ENCODE assay signal across 8 mouse cellular contexts in the genomic region with DNA sequence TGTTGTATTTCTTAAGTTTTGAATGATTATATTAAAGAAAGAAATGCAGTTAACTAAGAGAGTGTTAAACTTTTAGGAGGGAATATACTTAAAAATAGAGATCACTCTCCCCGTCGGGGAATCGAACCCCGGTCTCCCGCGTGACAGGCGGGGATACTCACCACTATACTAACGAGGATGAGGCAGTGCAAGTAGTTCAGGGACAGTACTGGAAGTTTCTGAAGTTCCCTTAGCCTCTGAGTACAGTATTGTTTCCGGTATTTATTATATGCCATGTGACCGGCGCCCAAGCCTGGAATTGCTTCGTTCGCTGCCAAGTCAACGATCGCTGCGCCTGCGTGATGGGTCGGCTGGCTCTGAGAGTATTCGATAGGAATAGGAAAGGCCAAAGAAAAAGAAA. TPM values are rescaled to one million over a fixed set of nuclear protein-coding genes. Genes with fewer than 3 reads are reported as not detected.
DNase-seq lines count a peak whose midpoint lies in the region; ATAC-seq and TF ChIP-seq lines count a peak whose summit lies in the region.

No protein-coding gene starts in this region.

- TF ChIP-seq POLR2A in myocyte (IDR thresholded peaks at IDR 0.05; ENCODE audit: insufficient read length, low read depth): no peak

- H3K4me1 ChIP-seq in heart, embryonic 14.5 days (ENCODE audit: control insufficient read depth in 2 of 2, insufficient read depth in 2 of 2, low read length in 2 of 2): peaks cover 0 to 2% of the 10 kb centered on the region in 2 experiments; a peak in 1 of 4 replicates
- H3K4me1 ChIP-seq in liver, embryonic 11.5 days (replicated peaks; ENCODE audit: control insufficient read depth, insufficient read depth, low read length): peaks cover 10% of the 10 kb centered on the region; the same call in 1 of the 2 replicates

- no peaks in the 10 kb centered on the region for H3K9me3 ChIP-seq in heart, embryonic 14.5 days (ENCODE audit: control insufficient read depth, low read length)
- no peaks in the 10 kb centered on the region for H3K9me3 ChIP-seq in liver, embryonic 11.5 days (ENCODE audit: control insufficient read depth, low read length)

- DNase-seq in c-Kit-negative CD71-positive TER-119-positive erythroid progenitor cells, embryonic 14.5 days (ENCODE audit: low read depth, low spot score): peak; percentile 83
- peak; percentile 89 for DNase-seq in fibroblast of lung, adult 2 months (ENCODE audit: low read depth)
- DNase-seq in kidney, postnatal 10 days: peak; percentile 90
- DNase-seq in liver, embryonic 11.5 days (ENCODE audit: low spot score): peak; percentile 92
- DNase-seq in spleen, postnatal 4 days (ENCODE audit: low spot score in 2 of 2): peak; percentile 86 to 92

- H3K36me3 ChIP-seq in heart, embryonic 14.5 days (ENCODE audit: control insufficient read depth, insufficient read depth, low read length): no peaks in the 10 kb centered on the region
- no peaks in the 10 kb centered on the region for H3K36me3 ChIP-seq in liver, embryonic 11.5 days (ENCODE audit: control insufficient read depth, insufficient read depth, low read length)
- no peaks in the 10 kb centered on the region for H3K36me3 ChIP-seq in myocyte (ENCODE audit: control insufficient read depth, insufficient read depth)

- H3K4me2 ChIP-seq in heart, embryonic 14.5 days (ENCODE audit: low read length): peak overlapping the region; percentile 75
- H3K4me2 ChIP-seq in liver, embryonic 11.5 days: peak overlapping the region; percentile 88
- H3K4me2 ChIP-seq in myocyte (ENCODE audit: low read depth): peak overlapping the region; percentile 72

- 1% methylated on average over 19 of the region's 19 CpGs for WGBS in heart, embryonic 14.5 days
- under 1% methylated on average over 19 of the region's 19 CpGs for WGBS in liver, embryonic 11.5 days

- H3K27ac ChIP-seq in heart, embryonic 14.5 days (replicated peaks in 1 of 2; ENCODE audit: control insufficient read depth in 1 of 2, insufficient read depth in 1 of 2, low read depth in 2 of 2, low read length in 2 of 2): peak overlapping the region; percentile 9 to 53; a peak in 2 of 4 replicates
- H3K27ac ChIP-seq in liver, embryonic 11.5 days (ENCODE audit: low read depth, low read length): no peak overlapping the region

- ATAC-seq in CD4-positive, CD25-positive, alpha-beta regulatory T cell, adult 4 months: peak; percentile 77
- peak; percentile 64 for ATAC-seq in heart, embryonic 14.5 days (ENCODE audit: insufficient number of reproducible peaks, insufficient read depth, low FRiP score, low read depth)
- ATAC-seq in liver, embryonic 11.5 days (replicated peaks; ENCODE audit: low FRiP score): peak; percentile 78

- H3K27me3 ChIP-seq in heart, embryonic 14.5 days (ENCODE audit: control insufficient read depth, insufficient read depth, low read length): no peaks in the 10 kb centered on the region
- H3K27me3 ChIP-seq in liver, embryonic 11.5 days (replicated peaks; ENCODE audit: control insufficient read depth, insufficient read depth, low read length): no peaks in the 10 kb centered on the region
- no peaks in the 10 kb centered on the region for H3K27me3 ChIP-seq in myocyte (ENCODE audit: control insufficient read depth, insufficient read depth, insufficient read length)

- no peaks in the 10 kb centered on the region for H3K79me2 ChIP-seq in myocyte (ENCODE audit: control insufficient read depth, insufficient read depth)

- peak overlapping the region; percentile 58 to 63 for H3K4me3 ChIP-seq in heart, embryonic 14.5 days (ENCODE audit: control insufficient read depth in 1 of 2, insufficient read depth in 1 of 2, low read depth in 1 of 2, low read length in 2 of 2)
- H3K4me3 ChIP-seq in liver, embryonic 11.5 days (ENCODE audit: low read depth, low read length): peak overlapping the region; percentile 55
- peak overlapping the region; percentile 40 for H3K4me3 ChIP-seq in myocyte

- no peak overlapping the region for H3ac ChIP-seq in myocyte (ENCODE audit: control insufficient read depth, insufficient read length)

- peak overlapping the region; percentile 71 for H3K9ac ChIP-seq in heart, embryonic 14.5 days (ENCODE audit: low read length)
- peak overlapping the region; percentile 25; the same call in 1 of the 2 replicates for H3K9ac ChIP-seq in liver, embryonic 11.5 days (ENCODE audit: low read depth, low read length)

TF ChIP-seq in myocyte, 11 proteins besides CTCF, POLR2A, EP300 and RAD21:
- TF ChIP-seq E2F4 (IDR thresholded peaks at IDR 0.05; ENCODE audit: insufficient read depth) (no peak), USF1 (IDR thresholded peaks at IDR 0.05; ENCODE audit: low read depth) (peak; percentile 92)

RNA-seq across cellular contexts. Expression of a gene that starts 4.7 kb away (rescaled TPM):
- under 1 TPM in 1 of 2 experiments, not detected in 1; 0.37 TPM for polyA plus RNA-seq in CD4-positive, CD25-positive, alpha-beta regulatory T cell, adult 4 months (2017; shearing (Covaris generic))
- polyA plus RNA-seq in heart, embryonic 14.5 days (2014; fragmentation: Nextera tagmentation; extraction: Ambion mirVana): 6.0 and 7.1 TPM in 2 replicates
- polyA plus RNA-seq in liver, embryonic 11.5 days (2014; fragmentation: Nextera tagmentation; extraction: Ambion mirVana): 5.1 and 5.9 TPM in 2 replicates
- polyA plus RNA-seq in myocyte (2012; fragmentation: generic; extraction: Trizol): 0.89 TPM

RNA-seq across cellular contexts. Expression of a gene that starts 40.8 kb away (rescaled TPM):
- polyA plus RNA-seq in CD4-positive, CD25-positive, alpha-beta regulatory T cell, adult 4 months (2017; shearing (Covaris generic)): not detected
- not detected in 2 replicates for polyA plus RNA-seq in heart, embryonic 14.5 days (2014; fragmentation: Nextera tagmentation; extraction: Ambion mirVana)
- not detected in 2 replicates for polyA plus RNA-seq in liver, embryonic 11.5 days (2014; fragmentation: Nextera tagmentation; extraction: Ambion mirVana)
- polyA plus RNA-seq in myocyte (2012; fragmentation: generic; extraction: Trizol): not detected
